In the genomic region with DNA sequence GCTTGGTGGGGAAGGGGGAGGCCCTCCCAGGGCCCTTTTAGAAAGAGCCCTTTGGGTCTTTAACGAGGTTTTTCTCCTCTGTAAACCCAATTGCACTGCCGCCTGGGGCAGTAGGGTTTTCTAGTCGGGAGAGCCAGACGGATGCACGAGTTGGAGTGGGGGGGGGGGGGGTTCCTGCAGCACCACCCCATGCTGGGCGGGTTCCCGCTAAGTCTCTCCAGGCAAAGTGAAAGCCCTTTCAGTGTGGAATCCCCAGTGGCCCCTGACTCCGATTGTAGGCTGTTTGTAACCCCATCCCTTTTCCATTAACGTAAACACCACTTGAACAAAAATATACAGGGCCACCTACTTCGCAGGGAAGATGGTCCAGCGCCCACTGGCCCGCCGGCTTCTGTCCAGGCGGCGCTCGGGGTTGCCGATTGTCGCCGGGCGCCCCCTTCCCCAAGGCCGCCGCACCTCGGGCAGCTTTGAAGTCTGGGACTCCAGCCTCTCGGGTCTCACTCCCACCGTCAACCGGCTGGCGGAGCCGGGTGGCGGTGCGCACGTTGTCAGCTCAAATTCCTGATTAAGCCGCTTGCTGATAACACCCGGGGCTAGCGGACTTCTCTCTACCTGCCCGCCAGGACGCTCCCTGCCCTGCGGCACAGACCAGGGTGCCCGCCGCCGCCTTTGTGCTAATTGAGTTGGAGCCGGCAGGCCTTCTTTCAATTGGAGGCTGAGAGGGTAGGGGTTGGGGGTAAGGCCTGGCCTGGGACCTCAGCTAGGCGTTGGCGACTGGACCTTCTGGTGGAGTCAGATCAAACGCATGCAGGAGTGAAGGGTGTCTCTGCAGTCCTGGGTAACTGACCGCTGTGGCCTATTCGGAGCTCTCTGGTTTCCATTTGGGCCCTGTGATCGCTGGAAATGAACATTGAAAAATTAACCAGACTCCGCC, we compare ENCODE assay signal across 11 mouse cellular contexts. TPM values are rescaled to one million over a fixed set of nuclear protein-coding genes. Genes with fewer than 3 reads are reported as not detected.
DNase-seq lines count a peak whose midpoint lies in the region; ATAC-seq and TF ChIP-seq lines count a peak whose summit lies in the region.
"Had no signal": no experiment of that assay in that cellular context is flagged by ENCODE, and none has a peak within 500 bp of the region (broad histone marks: within the 10 kb centered on the region; RNA-seq: fewer than 3 reads in every experiment).

No protein-coding gene starts in this region.

- H3K4me2 ChIP-seq in midbrain, embryonic 11.5 days, result no peak overlapping the region; the same call in 1 of the 2 replicates
- H3K4me2 ChIP-seq in midbrain, embryonic 15.5 days, result no peak overlapping the region
- H3K4me2 ChIP-seq in liver, embryonic 14.5 days (ENCODE audit: low read depth), result peak overlapping the region; percentile 4; the same call in 1 of the 2 replicates

- no peak overlapping the region for H3K9ac ChIP-seq in midbrain, embryonic 11.5 days (ENCODE audit: low read length)
- H3K9ac ChIP-seq in midbrain, embryonic 15.5 days, result no peak overlapping the region
- no peak overlapping the region for H3K9ac ChIP-seq in liver, embryonic 14.5 days (replicated peaks)

- peak overlapping the region; percentile 64 for H3K4me3 ChIP-seq in gastrocnemius, adult 2 months
- H3K4me3 ChIP-seq in midbrain, embryonic 11.5 days (ENCODE audit: low read depth, low read length), result no peak overlapping the region
- no peak overlapping the region for H3K4me3 ChIP-seq in midbrain, embryonic 15.5 days
- H3K4me3 ChIP-seq in liver, embryonic 14.5 days (ENCODE audit: insufficient read depth in 1 of 2, low read depth in 2 of 2, low read length in 2 of 2), result no peak overlapping the region

- intact Hi-C loops in gastrocnemius, adult 2 months (cut with DNase I), result no loop called here

- H3K4me1 ChIP-seq in midbrain, embryonic 11.5 days (ENCODE audit: control insufficient read depth, insufficient read depth, low read length), result 0 out of 2 replicates have a peak, but pooled peaks cover 4% of the 10 kb centered on the region
- no peaks in the 10 kb centered on the region for H3K4me1 ChIP-seq in midbrain, embryonic 15.5 days
- H3K4me1 ChIP-seq in liver, embryonic 14.5 days (replicated peaks; ENCODE audit: control insufficient read depth in 2 of 2, insufficient read depth in 2 of 2, low read length in 1 of 2), result no peaks in the 10 kb centered on the region

- peaks cover 89% of the 10 kb centered on the region for H3K27me3 ChIP-seq in midbrain, embryonic 11.5 days (ENCODE audit: control insufficient read depth, insufficient read depth, low read length)
- H3K27me3 ChIP-seq in midbrain, embryonic 15.5 days (replicated peaks), result peaks cover 95% of the 10 kb centered on the region
- H3K27me3 ChIP-seq in liver, embryonic 14.5 days (ENCODE audit: control insufficient read depth, insufficient read depth, low read length), result peaks cover 66% of the 10 kb centered on the region

- ATAC-seq in midbrain, embryonic 11.5 days (ENCODE audit: low FRiP score), result no peak
- no peak for ATAC-seq in midbrain, embryonic 15.5 days (replicated peaks)
- no peak for ATAC-seq in liver, embryonic 14.5 days (ENCODE audit: insufficient read depth)
- no peak for ATAC-seq in erythroid progenitor cell, adult 5-6 weeks (replicated peaks; ENCODE audit: low FRiP score, poor library complexity, severe bottlenecking)

- no peak for TF ChIP-seq CTCF in gastrocnemius, adult 2 months (IDR thresholded peaks at IDR 0.05)
- no peak for TF ChIP-seq CTCF in liver, embryonic 14.5 days (IDR thresholded peaks at IDR 0.05; ENCODE audit: low read depth)

- WGBS in midbrain, embryonic 11.5 days, result under 1% methylated on average over 48 of the region's 48 CpGs
- 1% methylated on average over 48 of the region's 48 CpGs for WGBS in midbrain, embryonic 15.5 days
- 4% methylated on average over 48 of the region's 48 CpGs for WGBS in liver, embryonic 14.5 days (ENCODE audit: insufficient replicate concordance)

- DNase-seq in gastrocnemius, adult 2 months, result no peak
- no peak for DNase-seq in gastrocnemius, adult 8-10 months (ENCODE audit: low spot score in 2 of 2)
- peak; percentile 94 for DNase-seq in midbrain, embryonic 11.5 days (ENCODE audit: low spot score, missing footprints)
- no peak for DNase-seq in liver, embryonic 14.5 days (ENCODE audit: low read depth in 3 of 3, low spot score in 3 of 3)
- no peak for DNase-seq in left cerebral cortex, adult 18-20 months (ENCODE audit: low spot score in 2 of 2)
- DNase-seq in urinary bladder, postnatal 36 days (ENCODE audit: low spot score in 2 of 2), result no peak
- DNase-seq: cerebellum, adult 9-11 months; gastrocnemius, postnatal 25 days had no signal

- no peaks in the 10 kb centered on the region for H3K36me3 ChIP-seq in midbrain, embryonic 11.5 days (ENCODE audit: control insufficient read depth, insufficient read depth, low read length)
- H3K36me3 ChIP-seq in midbrain, embryonic 15.5 days (replicated peaks), result no peaks in the 10 kb centered on the region
- no peaks in the 10 kb centered on the region for H3K36me3 ChIP-seq in liver, embryonic 14.5 days (replicated peaks; ENCODE audit: control insufficient read depth, insufficient read depth, low read depth)

- no peak overlapping the region for H3K27ac ChIP-seq in gastrocnemius, adult 2 months
- H3K27ac ChIP-seq in midbrain, embryonic 11.5 days (ENCODE audit: low read depth, low read length), result no peak overlapping the region
- H3K27ac ChIP-seq in midbrain, embryonic 15.5 days, result no peak overlapping the region
- H3K27ac ChIP-seq in liver, embryonic 14.5 days, result no peak overlapping the region

- no peaks in the 10 kb centered on the region for H3K9me3 ChIP-seq in midbrain, embryonic 11.5 days (ENCODE audit: control insufficient read depth, low read length)
- H3K9me3 ChIP-seq in midbrain, embryonic 15.5 days, result no peaks in the 10 kb centered on the region
- no peaks in the 10 kb centered on the region for H3K9me3 ChIP-seq in liver, embryonic 14.5 days (ENCODE audit: control insufficient read depth, low read length)

- no peak for TF ChIP-seq EP300 in liver, embryonic 14.5 days (IDR thresholded peaks at IDR 0.05; ENCODE audit: low read depth)

RNA-seq across cellular contexts. Expression of a gene that starts 10.7 kb away (rescaled TPM):
- total RNA-seq in gastrocnemius, adult 2 months (2021), result under 1 TPM; 0.10 to 0.14 TPM
- total RNA-seq in gastrocnemius, adult 8-10 months (2022), result under 1 TPM in 1 of 4 experiments, not detected in 3; 0.10 TPM
- polyA plus RNA-seq in midbrain, embryonic 11.5 days (2014; fragmentation: Nextera tagmentation; extraction: Ambion mirVana), result 0.17 and 0.20 TPM in 2 replicates
- 1.0 and 1.6 TPM in 2 replicates for polyA plus RNA-seq in midbrain, embryonic 15.5 days (2015; fragmentation: Nextera tagmentation; extraction: Ambion mirVana)
- polyA plus RNA-seq in liver, embryonic 14.5 days (2012; rRNA removed), result 2.5 and 3.7 TPM in 2 replicates
- polyA plus RNA-seq in liver, embryonic 14.5 days (2014; fragmentation: Nextera tagmentation; extraction: Ambion mirVana), result 2.3 and 2.8 TPM in 2 replicates
- total RNA-seq in left cerebral cortex, adult 18-20 months (2021), result under 1 TPM; 0.67 to 0.98 TPM
- total RNA-seq in erythroid progenitor cell, adult 5-6 weeks (2015; ENCODE audit: low replicate concordance), result not detected in 2 replicates
- not detected in 2 replicates for total RNA-seq in erythroid progenitor cell, adult 5-6 weeks (2017; ENCODE audit: low replicate concordance)
- total RNA-seq: gastrocnemius, postnatal 25 days had no signal

RNA-seq across cellular contexts. Expression of a gene that starts 34.8 kb away (rescaled TPM):
- 10 to 100 TPM; 16.2 to 17.9 TPM for total RNA-seq in gastrocnemius, adult 2 months (2021)
- 10 to 100 TPM; 11.8 to 14.2 (median 13.2) TPM for total RNA-seq in gastrocnemius, adult 8-10 months (2022)
- polyA plus RNA-seq in midbrain, embryonic 11.5 days (2014; fragmentation: Nextera tagmentation; extraction: Ambion mirVana), result 47.4 and 50.4 TPM in 2 replicates
- 51.1 and 52.3 TPM in 2 replicates for polyA plus RNA-seq in midbrain, embryonic 15.5 days (2015; fragmentation: Nextera tagmentation; extraction: Ambion mirVana)
- 18.0 and 20.3 TPM in 2 replicates for polyA plus RNA-seq in liver, embryonic 14.5 days (2012; rRNA removed)
- polyA plus RNA-seq in liver, embryonic 14.5 days (2014; fragmentation: Nextera tagmentation; extraction: Ambion mirVana), result 21.5 and 24.7 TPM in 2 replicates
- total RNA-seq in left cerebral cortex, adult 18-20 months (2021), result 10 to 100 TPM; 37.1 to 43.3 TPM
- 2.9 and 6.7 TPM in 2 replicates for total RNA-seq in erythroid progenitor cell, adult 5-6 weeks (2015; ENCODE audit: low replicate concordance)
- 6.4 TPM in 2 replicates for total RNA-seq in erythroid progenitor cell, adult 5-6 weeks (2017; ENCODE audit: low replicate concordance)

RNA-seq across cellular contexts. Expression of a gene that starts 42.5 kb away (rescaled TPM):
- total RNA-seq in gastrocnemius, adult 2 months (2021), result under 1 TPM; 0.20 TPM
- under 1 TPM in 3 of 4 experiments, not detected in 1; 0.10 to 0.16 (median 0.16) TPM for total RNA-seq in gastrocnemius, adult 8-10 months (2022)
- 7.0 and 7.1 TPM in 2 replicates for polyA plus RNA-seq in midbrain, embryonic 11.5 days (2014; fragmentation: Nextera tagmentation; extraction: Ambion mirVana)
- 4.2 and 5.2 TPM in 2 replicates for polyA plus RNA-seq in midbrain, embryonic 15.5 days (2015; fragmentation: Nextera tagmentation; extraction: Ambion mirVana)
- polyA plus RNA-seq in liver, embryonic 14.5 days (2012; rRNA removed), result 0.06 TPM in 2 replicates
- polyA plus RNA-seq in liver, embryonic 14.5 days (2014; fragmentation: Nextera tagmentation; extraction: Ambion mirVana), result 0.06 TPM in 1 of 2 replicates, not detected in the other
- total RNA-seq in left cerebral cortex, adult 18-20 months (2021), result 1 to 10 TPM; 2.3 to 2.6 TPM
- total RNA-seq in erythroid progenitor cell, adult 5-6 weeks (2015; ENCODE audit: low replicate concordance), result not detected in 2 replicates
- total RNA-seq in erythroid progenitor cell, adult 5-6 weeks (2017; ENCODE audit: low replicate concordance), result not detected in 2 replicates

RNA-seq across cellular contexts. Expression of a gene that starts 54.3 kb away (rescaled TPM):
- total RNA-seq in gastrocnemius, adult 2 months (2021), result not detected
- total RNA-seq in gastrocnemius, adult 8-10 months (2022), result under 1 TPM in 1 of 4 experiments, not detected in 3; 0.13 TPM
- 0.46 and 0.79 TPM in 2 replicates for polyA plus RNA-seq in midbrain, embryonic 11.5 days (2014; fragmentation: Nextera tagmentation; extraction: Ambion mirVana)
- polyA plus RNA-seq in midbrain, embryonic 15.5 days (2015; fragmentation: Nextera tagmentation; extraction: Ambion mirVana), result 0.12 and 0.18 TPM in 2 replicates
- 0.07 and 0.10 TPM in 2 replicates for polyA plus RNA-seq in liver, embryonic 14.5 days (2012; rRNA removed)
- polyA plus RNA-seq in liver, embryonic 14.5 days (2014; fragmentation: Nextera tagmentation; extraction: Ambion mirVana), result 0.05 and 0.08 TPM in 2 replicates
- under 1 TPM in 1 of 2 experiments, not detected in 1; 0.16 TPM for total RNA-seq in left cerebral cortex, adult 18-20 months (2021)
- not detected in 2 replicates for total RNA-seq in erythroid progenitor cell, adult 5-6 weeks (2015; ENCODE audit: low replicate concordance)
- not detected in 2 replicates for total RNA-seq in erythroid progenitor cell, adult 5-6 weeks (2017; ENCODE audit: low replicate concordance)
- total RNA-seq: gastrocnemius, postnatal 25 days had no signal
- polyA plus RNA-seq: neural tube, embryonic 14.5 days had no signal
